Comparison of ENCODE assay signal across 12 mouse cellular contexts in genomic region chr10:92595496-92596355, GRCm38 (mm10).
DNase-seq lines count a peak whose midpoint lies in the region; TF ChIP-seq lines count a peak whose summit lies in the region.
"Had no signal": no experiment of that assay in that cellular context is flagged by ENCODE, and none has a peak within 500 bp of the region (broad histone marks: within the 10 kb centered on the region; RNA-seq: fewer than 3 reads in every experiment).

No protein-coding gene starts in this region.

- no peaks in the 10 kb centered on the region for H3K27me3 ChIP-seq in kidney, adult 2 months (replicated peaks; ENCODE audit: control insufficient read depth, insufficient read depth, low read length)
- H3K27me3 ChIP-seq: hindbrain, embryonic 13.5 days; midbrain, embryonic 12.5 days; neural tube, embryonic 12.5 days had no signal

- no peak overlapping the region for H3K27ac ChIP-seq in kidney, adult 2 months (ENCODE audit: insufficient read depth, low read depth, low read length)
- H3K27ac ChIP-seq: hindbrain, embryonic 13.5 days; layer of hippocampus, adult 2 months; midbrain, embryonic 12.5 days; neural tube, embryonic 12.5 days had no signal

- DNase-seq in kidney, postnatal 10 days: peak; percentile 43
- DNase-seq in kidney, adult 2 months: no peak
- peak; percentile 13 for DNase-seq in adrenal gland, adult 8-10 months
- DNase-seq in brain, embryonic 14.5 days (ENCODE audit: low read depth): peak; percentile 43
- peak; percentile 22 for DNase-seq in ovary, postnatal 36 days (ENCODE audit: low spot score)
- no peak for DNase-seq in heart, adult 9 months (ENCODE audit: low spot score in 2 of 2)
- no peak for DNase-seq in lung, postnatal 10 days
- DNase-seq: lung, adult 18-20 months had no signal

- no peak for TF ChIP-seq POLR2A in kidney, adult 2 months (IDR thresholded peaks at IDR 0.05; ENCODE audit: low read depth, low read length)
- no peak for TF ChIP-seq POLR2A in brain, embryonic 14.5 days (IDR thresholded peaks at IDR 0.05; ENCODE audit: borderline replicate concordance, extremely low read depth, insufficient read depth, insufficient read length, poor library complexity, severe bottlenecking)

- no peak for TF ChIP-seq CTCF in kidney, adult 2 months (conservative IDR thresholded peaks at IDR 0.05; ENCODE audit: insufficient read depth, insufficient read length, low read depth, low read length)
- TF ChIP-seq CTCF in brain, embryonic 14.5 days (IDR thresholded peaks at IDR 0.05; ENCODE audit: borderline replicate concordance, extremely low read depth, insufficient read depth, insufficient read length): no peak

- WGBS in kidney, adult 2 months: 10% methylated on average over 6 of the region's 6 CpGs

- H3K36me3 ChIP-seq in kidney, adult 2 months (ENCODE audit: control insufficient read depth, insufficient read depth, low read length): no peaks in the 10 kb centered on the region
- H3K36me3 ChIP-seq: hindbrain, embryonic 13.5 days; midbrain, embryonic 12.5 days; neural tube, embryonic 12.5 days had no signal

- H3K4me1 ChIP-seq in kidney, adult 2 months (ENCODE audit: control insufficient read depth, insufficient read depth, low read length): no peaks in the 10 kb centered on the region
- H3K4me1 ChIP-seq: midbrain, embryonic 12.5 days; neural tube, embryonic 12.5 days had no signal

- no peak overlapping the region for H3K4me3 ChIP-seq in kidney, adult 2 months (ENCODE audit: insufficient read depth, low read depth, low read length)
- H3K4me3 ChIP-seq: hindbrain, embryonic 13.5 days; layer of hippocampus, adult 2 months; midbrain, embryonic 12.5 days; neural tube, embryonic 12.5 days had no signal

Comparison
In these comparisons a context has a peak if more than half of its experiments do, and no peak if none do; other contexts are left out.
1. DNase-seq: peak in kidney, postnatal 10 days (single experiment), adrenal gland, adult 8-10 months (single experiment), brain, embryonic 14.5 days (single experiment) and ovary, postnatal 36 days (single experiment); none in kidney, adult 2 months (single experiment), heart, adult 9 months (0 of 2) and lung, postnatal 10 days (single experiment).